Mouse (Mus musculus) brain, embryonic 14.5 days (tissue): ENCODE results near the gene Chrm1.

ENCODE experiments used
- CTCF ChIP-seq: fragments of 200-500 bp; IDR thresholded peaks from 2 replicates; pipeline ENCODE4 v1.5.1; 2012; ENCODE audit warnings: inconsistent platforms, mild to moderate bottlenecking, moderate library complexity, borderline replicate concordance; ENCODE audit not compliant: insufficient read depth, insufficient read length; ENCODE audit errors: extremely low read depth
- POLR2A ChIP-seq: fragments of 200-500 bp; IDR thresholded peaks from 2 replicates; pipeline ENCODE4 v1.6.1; 2012; ENCODE audit warnings: mild to moderate bottlenecking, inconsistent platforms, borderline replicate concordance; ENCODE audit not compliant: poor library complexity, insufficient read depth, insufficient read length, severe bottlenecking; ENCODE audit errors: extremely low read depth

DNA sequence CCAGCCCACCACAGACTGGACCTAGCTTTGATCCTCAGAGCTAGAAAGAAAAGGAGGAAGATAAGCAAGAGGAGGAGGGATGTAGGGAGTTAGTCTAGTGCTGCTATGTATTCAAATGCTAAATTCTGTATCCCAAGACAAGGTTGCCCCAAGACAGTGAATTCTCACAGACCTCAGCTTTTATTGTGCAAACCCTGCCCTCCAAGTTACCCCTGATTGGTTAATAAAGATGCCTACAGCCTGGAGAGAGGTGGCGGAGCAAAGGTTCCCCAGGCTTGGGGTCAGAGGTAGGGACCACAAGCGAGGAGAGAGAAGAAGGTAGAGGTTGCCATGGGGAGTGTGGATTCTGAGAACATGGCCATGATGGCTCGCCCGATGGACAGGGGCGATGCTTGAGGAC lies 29.2 kb downstream of the Chrm1 start:
- TF ChIP-seq CTCF (no peak), POLR2A (no peak)
